Mouse (Mus musculus): ENCODE results near the gene Lmf1. TPM values are rescaled to one million over a fixed set of nuclear protein-coding genes. Genes with fewer than 3 reads are reported as not detected.

Gene Lmf1
- polyA plus RNA-seq, 1 experiment, result 36.3 TPM

DNA sequence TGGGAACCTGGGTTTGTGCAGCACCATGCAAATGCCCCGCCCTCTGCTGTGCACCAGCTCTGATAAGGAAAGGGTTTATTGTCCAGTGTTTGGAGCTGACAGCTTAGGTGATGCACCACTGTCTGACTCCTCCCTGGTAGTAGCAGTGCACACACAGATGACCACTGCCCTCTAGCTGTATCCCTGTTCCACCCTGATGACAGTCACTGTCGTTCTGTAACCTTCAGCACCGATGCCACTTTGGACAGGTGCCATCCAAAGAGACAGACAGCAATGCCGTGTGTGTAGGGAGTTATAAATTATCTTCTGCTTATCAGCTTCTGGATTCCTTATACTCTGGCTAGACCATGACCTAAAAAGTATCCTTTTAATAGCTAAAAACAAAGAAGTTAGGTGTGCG is 16.6 kb downstream of the Lmf1 start:
- no peaks in the 10 kb centered on the region for H3K27me3 ChIP-seq (ENCODE audit: control insufficient read depth, insufficient read depth, insufficient read length)
- H3ac ChIP-seq (ENCODE audit: control insufficient read depth, insufficient read length), result no peak overlapping the region
- H3K79me2 ChIP-seq (ENCODE audit: control insufficient read depth, insufficient read depth), result no peaks in the 10 kb centered on the region
- no peak overlapping the region for H3K4me3 ChIP-seq
- peaks cover 9% of the 10 kb centered on the region for H3K36me3 ChIP-seq (ENCODE audit: control insufficient read depth, insufficient read depth)
- TF ChIP-seq MYOD1 (IDR thresholded peaks at IDR 0.05; ENCODE audit: control insufficient read depth in 1 of 3, insufficient read length in 2 of 3, low read depth in 2 of 3) (no peak), POLR2AphosphoS2 (IDR thresholded peaks at IDR 0.05; ENCODE audit: insufficient read length, low read depth) (no peak), E2F4 (IDR thresholded peaks at IDR 0.05; ENCODE audit: insufficient read depth) (no peak), TCF3 (IDR thresholded peaks at IDR 0.05; ENCODE audit: insufficient read length, low read depth) (no peak), MYOG (IDR thresholded peaks at IDR 0.05; ENCODE audit: control insufficient read depth in 1 of 3, insufficient read depth in 1 of 3, insufficient read length in 2 of 3, low read depth in 2 of 3) (no peak), TCF12 (IDR thresholded peaks at IDR 0.05; ENCODE audit: insufficient read depth, poor library complexity, severe bottlenecking) (no peak), CEBPB (IDR thresholded peaks at IDR 0.05; ENCODE audit: insufficient read depth, poor library complexity, severe bottlenecking) (no peak), REST (IDR thresholded peaks at IDR 0.05; ENCODE audit: insufficient read depth, insufficient read length) (no peak), SRF (IDR thresholded peaks at IDR 0.05; ENCODE audit: control insufficient read depth, insufficient read length, low read depth) (no peak)
- H3K4me2 ChIP-seq (ENCODE audit: low read depth), result no peak overlapping the region

DNA sequence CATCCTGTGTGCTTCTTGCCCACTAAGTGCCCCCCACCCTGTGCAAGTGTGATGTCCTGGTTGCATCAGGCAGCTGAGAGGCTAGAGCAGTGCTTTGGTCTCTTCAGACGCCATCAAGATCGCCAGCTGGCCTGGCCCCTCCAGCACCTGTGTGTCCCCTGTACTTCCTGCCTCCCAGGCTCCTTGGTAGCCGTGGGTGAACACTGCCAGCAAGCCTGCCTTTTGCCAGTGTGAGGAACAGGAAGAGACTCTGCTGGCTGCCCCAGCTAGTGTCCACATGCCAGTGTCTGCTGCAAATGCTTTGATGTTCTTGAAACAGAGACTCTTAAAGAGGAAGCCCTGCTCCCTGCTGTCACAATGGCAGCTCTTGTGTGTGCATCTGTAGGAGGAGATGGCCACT is 18.7 kb downstream of the Lmf1 start:
- peaks cover 7% of the 10 kb centered on the region for H3K36me3 ChIP-seq (ENCODE audit: control insufficient read depth, insufficient read depth)
- no peak overlapping the region for H3K4me2 ChIP-seq (ENCODE audit: low read depth)
- no peaks in the 10 kb centered on the region for H3K27me3 ChIP-seq (ENCODE audit: control insufficient read depth, insufficient read depth, insufficient read length)
- H3ac ChIP-seq (ENCODE audit: control insufficient read depth, insufficient read length), result no peak overlapping the region
- H3K79me2 ChIP-seq (ENCODE audit: control insufficient read depth, insufficient read depth), result no peaks in the 10 kb centered on the region
- no peak overlapping the region for H3K4me3 ChIP-seq
- TF ChIP-seq MYOG (IDR thresholded peaks at IDR 0.05; ENCODE audit: control insufficient read depth in 1 of 3, insufficient read depth in 1 of 3, insufficient read length in 2 of 3, low read depth in 2 of 3) (peak in 1 of 3 experiments; percentile 53), TCF3 (IDR thresholded peaks at IDR 0.05; ENCODE audit: insufficient read length, low read depth) (no peak)

GRCm38 (mm10) chr17:25602366-25602765 is 23.5 kb downstream of the Lmf1 start:
- TF ChIP-seq MYOD1 (IDR thresholded peaks at IDR 0.05; ENCODE audit: control insufficient read depth in 1 of 3, insufficient read length in 2 of 3, low read depth in 2 of 3), result no peak
- TF ChIP-seq E2F4 (IDR thresholded peaks at IDR 0.05; ENCODE audit: insufficient read depth), result no peak
- no peak for TF ChIP-seq POLR2AphosphoS2 (IDR thresholded peaks at IDR 0.05; ENCODE audit: insufficient read length, low read depth)
- no peak for TF ChIP-seq TCF3 (IDR thresholded peaks at IDR 0.05; ENCODE audit: insufficient read length, low read depth)
- TF ChIP-seq CEBPB (IDR thresholded peaks at IDR 0.05; ENCODE audit: insufficient read depth, poor library complexity, severe bottlenecking), result no peak
- TF ChIP-seq MAX (IDR thresholded peaks at IDR 0.05; ENCODE audit: low read depth), result no peak
- no peak for TF ChIP-seq POLR2A (IDR thresholded peaks at IDR 0.05; ENCODE audit: insufficient read length, low read depth)
- no peak for TF ChIP-seq USF1 (IDR thresholded peaks at IDR 0.05; ENCODE audit: low read depth)
- TF ChIP-seq TCF12 (IDR thresholded peaks at IDR 0.05; ENCODE audit: insufficient read depth, poor library complexity, severe bottlenecking), result no peak
- no peak for TF ChIP-seq REST (IDR thresholded peaks at IDR 0.05; ENCODE audit: insufficient read depth, insufficient read length)
- no peak for TF ChIP-seq SRF (IDR thresholded peaks at IDR 0.05; ENCODE audit: control insufficient read depth, insufficient read length, low read depth)
- no peak for TF ChIP-seq MYOG (IDR thresholded peaks at IDR 0.05; ENCODE audit: control insufficient read depth in 1 of 3, insufficient read depth in 1 of 3, insufficient read length in 2 of 3, low read depth in 2 of 3)
- H3K27me3 ChIP-seq (ENCODE audit: control insufficient read depth, insufficient read depth, insufficient read length), result no peaks in the 10 kb centered on the region
- no peak overlapping the region for H3ac ChIP-seq (ENCODE audit: control insufficient read depth, insufficient read length)
- H3K36me3 ChIP-seq (ENCODE audit: control insufficient read depth, insufficient read depth), result no peaks in the 10 kb centered on the region
- H3K79me2 ChIP-seq (ENCODE audit: control insufficient read depth, insufficient read depth), result no peaks in the 10 kb centered on the region
- no peak overlapping the region for H3K4me2 ChIP-seq (ENCODE audit: low read depth)
- no peak overlapping the region for H3K4me3 ChIP-seq

DNA sequence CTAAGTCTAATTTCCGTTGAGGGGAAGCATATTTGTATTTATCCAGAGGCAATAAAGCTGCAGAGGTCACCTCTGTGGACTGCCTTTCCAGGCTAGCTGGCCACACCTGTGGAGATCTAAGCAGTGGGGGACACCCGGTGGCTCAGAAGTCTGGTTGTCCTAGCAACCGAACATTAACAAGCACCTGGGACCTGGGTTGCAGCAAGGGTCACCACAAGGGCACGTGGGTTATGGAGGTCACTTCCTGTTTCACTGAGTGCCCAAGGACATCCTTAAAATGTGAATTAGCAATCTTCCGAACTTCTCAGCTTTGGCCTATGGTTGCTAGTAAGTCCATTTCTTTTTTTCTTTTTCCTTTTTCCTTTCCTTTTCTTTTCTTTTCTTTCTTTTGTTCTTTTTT is 25.3 kb downstream of the Lmf1 start:
- Histone ChIP-seq H3K4me3 (no peak overlapping the region), H3ac (ENCODE audit: control insufficient read depth, insufficient read length) (no peak overlapping the region), H3K36me3 (ENCODE audit: control insufficient read depth, insufficient read depth) (no peaks in the 10 kb centered on the region), H3K4me2 (ENCODE audit: low read depth) (no peak overlapping the region), H3K27me3 (ENCODE audit: control insufficient read depth, insufficient read depth, insufficient read length) (no peaks in the 10 kb centered on the region), H3K79me2 (ENCODE audit: control insufficient read depth, insufficient read depth) (no peaks in the 10 kb centered on the region)
- TF ChIP-seq MAX (IDR thresholded peaks at IDR 0.05; ENCODE audit: low read depth), result no peak
- TF ChIP-seq MYOD1 (IDR thresholded peaks at IDR 0.05; ENCODE audit: control insufficient read depth in 1 of 3, insufficient read length in 2 of 3, low read depth in 2 of 3), result no peak
- no peak for TF ChIP-seq MYOG (IDR thresholded peaks at IDR 0.05; ENCODE audit: control insufficient read depth in 1 of 3, insufficient read depth in 1 of 3, insufficient read length in 2 of 3, low read depth in 2 of 3)

- Histone ChIP-seq H3K79me2 (ENCODE audit: control insufficient read depth, insufficient read depth) (no peaks in the 10 kb centered on the region), H3K4me2 (ENCODE audit: low read depth) (no peak overlapping the region), H3K27me3 (ENCODE audit: control insufficient read depth, insufficient read depth, insufficient read length) (no peaks in the 10 kb centered on the region), H3ac (ENCODE audit: control insufficient read depth, insufficient read length) (no peak overlapping the region), H3K4me3 (no peak overlapping the region), H3K36me3 (ENCODE audit: control insufficient read depth, insufficient read depth) (no peaks in the 10 kb centered on the region)
- no peak for TF ChIP-seq POLR2AphosphoS2 (IDR thresholded peaks at IDR 0.05; ENCODE audit: insufficient read length, low read depth)
- peak; percentile 4 for TF ChIP-seq TCF3 (IDR thresholded peaks at IDR 0.05; ENCODE audit: insufficient read length, low read depth)
- TF ChIP-seq MYOG (IDR thresholded peaks at IDR 0.05; ENCODE audit: control insufficient read depth in 1 of 3, insufficient read depth in 1 of 3, insufficient read length in 2 of 3, low read depth in 2 of 3), result peak in 1 of 3 experiments; percentile 70
- TF ChIP-seq MYOD1 (IDR thresholded peaks at IDR 0.05; ENCODE audit: control insufficient read depth in 1 of 3, insufficient read length in 2 of 3, low read depth in 2 of 3), result peak in 2 of 3 experiments; percentile 13 to 61
- no peak for TF ChIP-seq REST (IDR thresholded peaks at IDR 0.05; ENCODE audit: insufficient read depth, insufficient read length)
- no peak for TF ChIP-seq E2F4 (IDR thresholded peaks at IDR 0.05; ENCODE audit: insufficient read depth)
- no peak for TF ChIP-seq POLR2A (IDR thresholded peaks at IDR 0.05; ENCODE audit: insufficient read length, low read depth)
- TF ChIP-seq CEBPB (IDR thresholded peaks at IDR 0.05; ENCODE audit: insufficient read depth, poor library complexity, severe bottlenecking), result no peak
- TF ChIP-seq TCF12 (IDR thresholded peaks at IDR 0.05; ENCODE audit: insufficient read depth, poor library complexity, severe bottlenecking), result no peak
- no peak for TF ChIP-seq SRF (IDR thresholded peaks at IDR 0.05; ENCODE audit: control insufficient read depth, insufficient read length, low read depth)
- TF ChIP-seq USF1 (IDR thresholded peaks at IDR 0.05; ENCODE audit: low read depth), result no peak
- TF ChIP-seq MAX (IDR thresholded peaks at IDR 0.05; ENCODE audit: low read depth), result no peak
These were observed 29.4 kb downstream of the Lmf1 start for GRCm38 (mm10) chr17:25608137-25608785.
